Mouse (Mus musculus): Measurements from ENCODE around the gene Fkbp8. TPM values are rescaled to one million over a fixed set of nuclear protein-coding genes. Genes with fewer than 3 reads are reported as not detected.

Fkbp8 gene
- total RNA-seq, 2 experiments from 2014 or later = 311 to 344 TPM

DNA sequence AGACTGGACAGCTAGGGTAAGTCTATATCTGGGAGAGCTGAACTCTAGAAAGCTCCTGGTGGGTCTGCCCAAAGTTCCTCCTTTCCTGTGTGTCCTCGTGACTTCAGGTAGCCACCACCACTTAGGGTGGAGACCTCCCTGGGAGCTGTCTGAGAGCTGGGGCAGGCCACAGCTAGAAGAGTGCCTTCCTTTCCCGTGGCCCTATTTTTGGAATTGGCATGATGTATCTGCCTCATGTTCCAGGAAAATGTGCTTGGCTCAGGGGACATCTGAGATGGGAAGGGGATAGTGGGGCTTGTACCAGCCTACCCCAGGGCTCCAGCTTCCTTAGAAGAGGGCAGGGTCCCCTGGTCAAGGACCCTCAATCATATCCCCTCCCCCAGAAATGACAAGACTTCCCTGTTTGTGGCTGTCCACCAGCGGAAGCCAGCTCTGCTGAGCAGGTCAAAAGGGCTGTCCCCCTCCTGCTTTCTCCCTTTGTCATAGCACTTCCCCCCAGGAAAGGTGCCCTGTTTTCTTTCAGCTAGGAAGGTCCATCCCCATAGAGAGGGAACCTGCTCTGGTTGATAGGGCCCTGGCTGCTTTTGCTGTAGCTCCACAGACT, 24.1 kb downstream of the Fkbp8 start:
- intact Hi-C loops (cut with DNase I) = no loop called here

DNA sequence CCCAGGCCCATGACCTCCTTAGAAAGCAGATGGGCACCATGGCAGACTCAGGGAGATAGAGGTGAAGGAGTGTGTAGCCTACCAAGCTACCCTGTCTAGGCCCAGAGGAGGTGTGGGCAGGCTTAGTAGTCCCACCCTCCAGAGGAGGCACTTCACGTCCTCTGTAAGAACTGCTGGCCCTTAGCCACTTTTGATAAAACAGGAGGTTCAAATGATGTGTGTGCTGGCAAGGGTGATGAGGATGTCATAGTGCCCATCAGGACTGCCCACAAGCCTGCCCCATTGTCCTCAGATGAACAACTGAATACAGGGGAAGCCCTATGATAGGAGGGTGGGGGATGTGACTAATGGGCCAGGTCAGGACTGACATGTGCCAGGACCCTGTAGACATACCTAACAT, 25.3 kb downstream of the Fkbp8 start:
- intact Hi-C loops (cut with DNase I) = no loop called here
- DNase-seq = no peak

More for the DNA sequence above, 24.1 kb downstream of the Fkbp8 start:
- DNase-seq = no peak

DNA sequence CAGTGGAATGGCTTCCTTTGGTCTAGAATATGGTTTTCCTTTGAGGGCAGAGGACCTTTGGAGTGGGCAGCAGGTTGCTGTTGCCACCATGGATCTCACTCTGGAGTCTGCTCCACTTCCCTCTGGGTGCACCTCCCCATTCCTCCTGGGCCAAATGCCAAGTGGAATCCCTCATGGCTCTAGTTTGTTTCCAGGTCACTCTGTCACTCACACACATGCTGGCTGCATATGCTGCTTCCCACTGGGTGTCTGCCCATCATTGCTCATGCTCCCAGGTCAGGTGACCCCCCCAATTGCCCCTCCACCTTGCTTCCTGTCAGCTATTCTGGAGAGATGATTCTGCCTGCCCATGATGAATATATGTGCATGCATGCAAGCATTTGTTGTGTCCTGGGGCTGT, 26.2 kb downstream of the Fkbp8 start:
- intact Hi-C loops (cut with DNase I) = no loop called here
- DNase-seq = peak; percentile 66

DNA sequence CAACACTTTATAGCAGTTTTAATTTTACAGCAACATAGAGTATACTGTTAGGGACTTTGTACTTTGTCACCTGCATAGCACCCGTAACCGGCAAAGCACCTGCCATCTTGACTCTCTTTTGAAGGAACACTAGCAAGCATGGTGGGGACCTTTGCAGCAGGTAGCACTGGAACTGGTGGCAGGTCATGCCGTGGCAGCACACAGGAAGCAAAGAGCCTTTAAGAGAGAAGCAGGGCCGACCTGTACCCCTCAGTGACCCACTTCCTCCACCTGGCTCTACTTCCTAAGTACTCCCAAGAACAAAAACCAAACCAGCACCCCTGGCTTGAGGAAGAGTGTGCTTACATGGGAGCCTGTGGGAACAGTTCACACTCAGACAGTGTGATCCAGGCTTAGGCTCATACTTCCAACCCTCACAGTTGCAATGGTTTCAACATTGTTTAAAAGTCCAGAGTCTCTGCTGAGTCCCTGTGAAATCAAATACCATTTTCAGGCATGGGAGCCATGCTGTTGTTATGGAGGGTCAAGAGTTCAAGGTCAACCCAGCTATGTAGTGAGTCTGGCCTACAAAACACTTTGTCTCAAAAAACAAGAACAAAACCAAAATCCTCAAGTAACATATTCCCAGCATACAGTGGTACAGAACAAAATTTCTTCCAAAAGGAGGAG, 27.7 kb downstream of the Fkbp8 start:
- intact Hi-C loops (cut with DNase I) = no loop called here
- DNase-seq = no peak

DNA sequence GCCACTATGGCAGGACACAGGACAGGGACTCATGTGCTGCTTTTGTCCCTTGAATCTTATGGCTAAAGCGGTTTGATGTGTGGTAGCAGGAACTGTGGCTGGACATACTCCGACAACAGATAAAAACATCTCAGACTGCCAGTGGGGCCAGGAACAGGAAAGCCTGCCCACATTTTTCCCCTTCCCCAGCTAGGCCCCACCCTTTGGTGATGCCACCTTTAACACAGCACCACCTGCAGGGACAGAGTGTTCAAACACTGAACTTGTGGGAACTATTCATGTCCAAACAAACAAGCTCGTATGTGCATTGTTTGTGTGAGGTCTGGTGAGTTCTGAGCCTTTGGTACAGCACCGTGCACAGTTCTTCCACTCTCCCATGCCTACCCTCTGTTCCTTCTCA, 30.8 kb downstream of the Fkbp8 start:
- no peak for DNase-seq
- intact Hi-C loops (cut with DNase I) = no loop called here

- intact Hi-C loops (cut with DNase I) = no loop called here
- no peak for DNase-seq
Observed at GRCm38 (mm10) chr8:70558983-70559382, 31.5 kb downstream of the Fkbp8 start.

GRCm38 (mm10) chr8:70560096-70560495, 32.6 kb downstream of the Fkbp8 start:
- intact Hi-C loops (cut with DNase I) = no loop called here
- peak; percentile 61 for DNase-seq

DNA sequence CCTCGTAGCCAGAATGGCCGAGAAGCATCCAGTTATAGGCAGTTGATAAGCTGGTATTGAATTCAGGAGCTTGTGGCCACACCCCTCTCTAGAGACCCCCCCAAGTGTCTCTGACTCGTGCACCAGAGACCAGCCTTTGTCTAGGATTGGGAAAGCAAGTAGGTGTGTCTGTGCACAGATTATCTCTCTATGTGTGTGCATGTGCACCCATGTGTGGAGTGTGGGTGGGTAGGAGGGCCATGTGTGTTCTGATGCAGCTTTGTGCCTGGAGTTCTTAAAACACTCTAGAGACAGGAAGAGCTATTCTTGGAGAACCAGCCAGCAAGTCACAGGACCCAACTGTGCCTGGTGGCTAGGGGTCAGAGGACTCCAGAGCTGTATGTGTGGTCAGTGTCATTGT, 33.0 kb downstream of the Fkbp8 start:
- DNase-seq = no peak
- intact Hi-C loops (cut with DNase I) = no loop called here

- no peak for DNase-seq
- intact Hi-C loops (cut with DNase I) = no loop called here
Observed at GRCm38 (mm10) chr8:70561357-70561756, 33.8 kb downstream of the Fkbp8 start.

- intact Hi-C loops (cut with DNase I) = no loop called here
- DNase-seq = no peak
Observed at GRCm38 (mm10) chr8:70561809-70562535, 34.4 kb downstream of the Fkbp8 start.

GRCm38 (mm10) chr8:70562802-70563201, 35.3 kb downstream of the Fkbp8 start:
- intact Hi-C loops (cut with DNase I) = no loop called here

GRCm38 (mm10) chr8:70563763-70564387, 36.4 kb downstream of the Fkbp8 start:
- no peak for DNase-seq
- intact Hi-C loops (cut with DNase I) = no loop called here

More at GRCm38 (mm10) chr8:70562802-70563201, 35.3 kb downstream of the Fkbp8 start:
- no peak for DNase-seq

DNA sequence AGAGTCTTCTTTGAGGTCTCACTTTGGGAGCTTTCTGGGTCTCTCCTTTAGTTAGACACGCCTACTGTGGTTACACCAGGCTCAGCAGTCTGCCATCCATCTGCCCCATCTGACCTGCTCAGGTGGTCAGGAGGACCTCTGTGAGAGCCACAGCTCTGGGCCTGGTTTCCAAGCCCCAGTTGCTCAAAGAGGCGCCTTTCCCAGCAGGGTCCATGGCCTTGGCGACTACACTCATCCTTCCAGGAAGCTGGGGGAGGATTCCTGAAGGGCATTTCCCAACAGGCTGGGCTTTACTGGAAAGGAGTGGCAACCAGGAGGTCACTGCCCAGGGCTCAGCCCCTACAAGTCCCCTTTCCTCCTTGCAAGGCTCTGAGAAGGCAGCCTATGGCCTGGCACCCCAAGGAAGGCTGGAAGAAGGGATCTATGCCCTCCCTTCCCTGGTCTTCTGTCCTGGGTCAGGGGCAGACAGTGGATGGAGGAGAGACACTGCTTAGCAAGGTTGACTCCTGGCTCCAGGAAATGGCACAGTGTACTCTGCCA, 37.2 kb downstream of the Fkbp8 start:
- no peak for DNase-seq
- intact Hi-C loops (cut with DNase I) = no loop called here

GRCm38 (mm10) chr8:70565561-70565960, 38.0 kb downstream of the Fkbp8 start:
- no peak for DNase-seq
- intact Hi-C loops (cut with DNase I) = no loop called here

GRCm38 (mm10) chr8:70570360-70570759, 42.8 kb downstream of the Fkbp8 start:
- DNase-seq = no peak
- intact Hi-C loops (cut with DNase I) = no loop called here

GRCm38 (mm10) chr8:70570990-70571389, 43.5 kb downstream of the Fkbp8 start:
- no peak for DNase-seq
- intact Hi-C loops (cut with DNase I) = no loop called here

GRCm38 (mm10) chr8:70574302-70574701, 46.8 kb downstream of the Fkbp8 start:
- intact Hi-C loops (cut with DNase I) = no loop called here
- DNase-seq = no peak

DNA sequence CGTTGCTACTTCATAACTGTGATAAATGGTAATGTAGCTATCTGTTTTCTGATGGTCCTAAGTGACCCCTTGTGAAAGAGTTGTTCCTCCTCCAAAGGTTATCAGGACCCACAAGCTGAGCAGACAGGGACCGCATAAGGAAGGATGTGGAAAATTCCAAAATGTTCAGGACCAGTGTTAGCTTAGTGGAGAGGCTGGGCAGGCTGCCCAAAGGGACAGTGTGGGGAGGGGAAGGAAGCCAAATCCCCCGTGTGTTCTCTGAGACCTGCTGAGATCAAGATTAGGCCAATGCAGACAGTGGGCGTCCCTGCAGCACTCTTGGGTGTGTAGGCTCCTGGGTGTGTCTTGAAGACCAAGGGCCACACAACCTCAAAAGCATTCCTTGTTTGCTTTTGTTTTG, 47.4 kb downstream of the Fkbp8 start:
- intact Hi-C loops (cut with DNase I) = no loop called here
- no peak for DNase-seq

GRCm38 (mm10) chr8:70577207-70577606, 49.7 kb downstream of the Fkbp8 start:
- intact Hi-C loops (cut with DNase I) = no loop called here
- DNase-seq = no peak

GRCm38 (mm10) chr8:70583476-70584387, 56.2 kb downstream of the Fkbp8 start:
- intact Hi-C loops (cut with DNase I) = no loop called here
- peak; percentile 80 for DNase-seq

Measured in left cerebral cortex, postnatal 4 days (tissue).